Mouse (Mus musculus) telencephalon, adult 2 months (tissue): ENCODE measurements around the gene Asrgl1.
"Not testable (repeated sequence)": the region's sequence is repeated elsewhere in the genome, so short reads cannot be mapped to it uniquely, and the experiment has no call there.

ENCODE experiments used
- DNase-seq: peaks from one replicate; pipeline ENCODE4 v3.0.0-alpha.2; 2011; ENCODE audit warnings: low read depth, low spot score

Asrgl1 gene

GRCm38 (mm10) chr19:9105101-9105685, 30.2 kb downstream of the Asrgl1 start:
- no peak for DNase-seq

GRCm38 (mm10) chr19:9103986-9104385, 31.4 kb downstream of the Asrgl1 start:
- no peak for DNase-seq

- DNase-seq = no peak
Observed at GRCm38 (mm10) chr19:9101062-9101457, 34.4 kb downstream of the Asrgl1 start.

GRCm38 (mm10) chr19:9100297-9101061, 35.0 kb downstream of the Asrgl1 start:
- no peak for DNase-seq

GRCm38 (mm10) chr19:9099751-9100150, 35.7 kb downstream of the Asrgl1 start:
- no peak for DNase-seq

- DNase-seq = no peak
Observed at GRCm38 (mm10) chr19:9097441-9097840, 38.0 kb downstream of the Asrgl1 start.

GRCm38 (mm10) chr19:9095111-9095510, 40.3 kb downstream of the Asrgl1 start:
- no peak for DNase-seq

GRCm38 (mm10) chr19:9090709-9091108, 44.7 kb downstream of the Asrgl1 start:
- no peak for DNase-seq

GRCm38 (mm10) chr19:9090191-9090590, 45.2 kb downstream of the Asrgl1 start:
- no peak for DNase-seq

GRCm38 (mm10) chr19:9087821-9088220, 47.6 kb downstream of the Asrgl1 start, which contains the start of gene Scgb1a1:
Scgb1a1 (minus strand) TSS chr19:9087958.
- no peak for DNase-seq

GRCm38 (mm10) chr19:9083892-9084291, 51.5 kb downstream of the Asrgl1 start:
- DNase-seq = not testable (repeated sequence)

GRCm38 (mm10) chr19:9083010-9083355, 52.5 kb downstream of the Asrgl1 start:
- DNase-seq = no peak

GRCm38 (mm10) chr19:9082191-9083009, 53.0 kb downstream of the Asrgl1 start:
- DNase-seq = no peak

GRCm38 (mm10) chr19:9081311-9082190, 53.9 kb downstream of the Asrgl1 start:
- no peak for DNase-seq

GRCm38 (mm10) chr19:9079916-9080315, 55.5 kb downstream of the Asrgl1 start:
- DNase-seq = no peak

GRCm38 (mm10) chr19:9076982-9077660, 58.3 kb downstream of the Asrgl1 start:
- DNase-seq = no peak

GRCm38 (mm10) chr19:9076035-9076434, 59.4 kb downstream of the Asrgl1 start:
- no peak for DNase-seq

- DNase-seq = no peak
Observed at GRCm38 (mm10) chr19:9075558-9075957, 59.9 kb downstream of the Asrgl1 start.

GRCm38 (mm10) chr19:9074424-9074823, 61.0 kb downstream of the Asrgl1 start:
- DNase-seq = no peak

GRCm38 (mm10) chr19:9073776-9074411, 61.5 kb downstream of the Asrgl1 start:
- DNase-seq = no peak
